Mouse (Mus musculus): ENCODE data around the gene Kdelc1.
A peak's percentile ranks its signal among the peaks of the same experiment; 100 is the strongest.

Kdelc1 gene

DNA sequence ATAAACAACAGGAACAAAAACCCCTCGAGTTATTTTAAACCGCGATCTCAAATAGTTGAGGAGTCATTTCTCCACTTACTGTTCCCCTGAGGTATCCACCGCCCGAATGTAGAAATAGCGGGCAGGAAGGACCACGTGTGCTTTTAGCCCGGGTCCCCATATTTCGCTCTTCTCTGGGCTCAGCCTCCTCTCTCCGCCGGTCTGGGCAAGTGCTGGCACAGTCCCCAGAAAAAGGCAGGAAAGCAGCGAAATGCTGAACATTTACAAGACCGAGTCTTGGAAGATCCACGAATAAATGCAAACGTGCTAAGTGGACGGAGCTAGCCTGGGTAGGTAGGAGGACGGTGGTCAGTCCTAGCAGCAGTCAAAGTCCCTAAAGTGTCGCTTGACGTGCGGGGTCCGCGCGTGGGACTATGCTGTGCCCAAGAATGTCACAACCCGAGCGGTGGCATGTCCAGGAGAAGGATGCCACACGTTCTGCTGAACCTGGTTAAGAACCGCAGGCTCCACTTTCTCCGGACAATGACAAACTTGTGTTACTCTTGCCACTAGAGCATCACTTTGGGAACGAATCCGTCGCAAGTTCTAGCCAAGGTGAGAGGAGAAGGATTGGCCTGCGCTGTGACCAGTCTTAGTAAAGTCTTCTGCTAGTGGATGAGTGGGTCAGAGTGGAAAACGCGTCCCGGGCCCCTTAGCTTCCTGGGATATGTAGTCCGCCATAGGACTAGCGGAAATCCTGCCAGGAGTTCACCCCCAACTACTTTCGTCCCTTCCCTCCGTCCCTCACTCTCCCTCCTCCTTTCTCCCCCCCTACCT lies at the start of gene Kdelc1, which contains the start of gene Bivm:
Gene Kdelc1 (minus strand): TSS at position 570 of the 816 bp plus-strand sequence.
Gene Bivm (plus strand): TSS at position 719 of the 816 bp plus-strand sequence.
- DNase-seq: peak; percentile 55 to 62

GRCm38 (mm10) chr1:44167859-44168383 lies 49.3 kb upstream of the Kdelc1 start:
- DNase-seq: peak in 1 of 2 experiments; percentile 21

- no peak for DNase-seq
These were observed 43.8 kb upstream of the Kdelc1 start for GRCm38 (mm10) chr1:44162389-44162788.

- no peak for DNase-seq
These were observed 43.2 kb upstream of the Kdelc1 start for GRCm38 (mm10) chr1:44161818-44162217.

- no peak for DNase-seq
These were observed 39.7 kb upstream of the Kdelc1 start for GRCm38 (mm10) chr1:44158317-44158716.

DNA sequence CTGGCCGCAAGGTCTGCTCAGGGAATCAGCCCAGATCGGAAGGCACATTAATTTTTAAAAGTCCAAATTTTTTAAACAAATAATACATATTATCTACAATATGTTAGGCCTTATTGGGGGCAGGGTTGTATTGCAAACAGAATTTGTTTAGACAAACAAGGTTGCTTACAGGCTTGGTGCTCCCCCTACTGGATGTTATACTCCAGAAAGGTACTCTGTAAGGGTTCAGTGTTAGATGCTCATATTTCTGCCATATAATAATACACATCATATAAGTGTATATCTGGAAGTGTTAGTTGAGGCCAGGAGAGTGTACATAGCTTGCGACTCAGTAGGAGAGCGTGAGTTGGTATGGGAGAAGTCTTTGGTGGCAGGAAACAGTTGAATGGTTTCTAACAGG lies 36.7 kb upstream of the Kdelc1 start:
- DNase-seq: peak; percentile 27 to 42

DNA sequence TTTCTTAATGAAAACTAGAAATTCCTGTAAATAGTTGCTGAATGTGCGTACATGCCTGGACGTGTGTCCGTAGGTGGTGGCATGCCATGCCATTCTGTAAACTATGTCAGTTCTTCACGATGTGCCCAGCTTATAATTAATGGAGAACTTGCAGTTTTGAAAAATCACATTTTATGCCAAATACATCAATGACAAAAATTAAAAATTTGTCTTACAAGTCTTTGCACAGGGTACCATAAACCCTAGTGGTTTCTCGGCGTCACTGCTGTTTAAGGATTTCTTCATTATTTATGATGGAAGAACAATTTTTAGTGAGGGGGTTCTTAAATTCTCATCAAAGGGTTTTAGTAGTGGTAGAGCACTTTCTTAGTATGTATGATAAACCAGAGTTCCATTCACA lies 30.1 kb upstream of the Kdelc1 start:
- peak in 1 of 2 experiments; percentile 3 for DNase-seq

- peak; percentile 80 to 82 for DNase-seq
These were observed 29.2 kb upstream of the Kdelc1 start, which contains the start of gene Ercc5 for GRCm38 (mm10) chr1:44147563-44148381. Ercc5 (plus strand) TSS chr1:44147744.

GRCm38 (mm10) chr1:44142747-44143146 lies 24.1 kb upstream of the Kdelc1 start:
- DNase-seq: no peak

- no peak for DNase-seq
These were observed 21.6 kb upstream of the Kdelc1 start for GRCm38 (mm10) chr1:44140232-44140631.

DNA sequence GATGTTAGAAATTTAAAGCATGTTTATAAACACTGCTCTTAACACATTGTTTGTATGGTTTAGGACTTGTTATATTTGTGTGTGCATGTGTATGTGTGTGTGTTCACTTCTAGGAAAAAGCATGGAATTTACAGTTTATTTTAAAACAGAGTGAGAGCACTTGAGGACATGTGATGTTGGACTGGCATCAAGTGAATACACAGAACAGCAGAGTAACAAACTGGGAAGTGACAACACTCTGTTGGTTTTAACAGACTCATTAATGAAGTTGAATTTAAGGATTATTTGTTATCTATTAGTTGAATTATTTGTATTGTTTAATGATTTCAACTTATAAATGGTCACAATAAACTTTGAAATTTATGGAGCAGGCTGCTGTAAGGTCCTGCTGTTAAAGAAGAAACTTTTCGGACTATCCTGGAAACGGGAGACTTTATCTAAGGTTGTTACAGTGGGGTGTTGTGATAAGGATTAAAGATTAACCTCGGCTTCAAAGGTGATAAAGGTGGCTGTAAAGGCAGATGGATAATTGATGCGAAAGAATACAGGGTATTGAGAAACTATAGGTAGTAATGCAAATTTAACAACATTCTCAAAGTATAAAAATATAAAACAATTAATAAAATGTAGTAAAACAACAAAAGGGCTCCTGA lies 11.4 kb upstream of the Kdelc1 start:
- DNase-seq: no peak

GRCm38 (mm10) chr1:44125590-44125989 lies 7.0 kb upstream of the Kdelc1 start:
- no peak for DNase-seq

DNA sequence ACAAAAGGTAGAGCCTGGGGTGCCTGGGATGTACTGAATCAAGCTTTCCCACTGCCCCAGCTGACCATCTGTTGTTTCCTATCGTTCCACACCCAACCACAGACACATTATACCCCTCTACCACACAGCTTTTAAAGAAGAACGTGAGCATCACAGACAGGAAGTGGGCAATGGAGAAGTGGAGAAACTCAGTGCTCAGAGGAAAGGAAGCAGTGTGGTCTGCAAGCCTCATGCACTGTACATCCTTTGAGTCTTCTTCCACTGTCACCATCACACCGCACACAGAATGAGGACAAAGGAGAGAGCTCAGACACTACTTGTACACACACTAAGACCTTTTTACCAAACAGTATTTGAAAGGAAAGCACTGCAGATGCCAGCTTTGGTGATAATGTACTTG lies 3.6 kb upstream of the Kdelc1 start:
- no peak for DNase-seq

GRCm38 (mm10) chr1:44120074-44120406 lies 1.4 kb upstream of the Kdelc1 start:
- no peak for DNase-seq

GRCm38 (mm10) chr1:44119201-44120073 lies 829 bp upstream of the Kdelc1 start:
- peak; percentile 47 to 49 for DNase-seq

DNA sequence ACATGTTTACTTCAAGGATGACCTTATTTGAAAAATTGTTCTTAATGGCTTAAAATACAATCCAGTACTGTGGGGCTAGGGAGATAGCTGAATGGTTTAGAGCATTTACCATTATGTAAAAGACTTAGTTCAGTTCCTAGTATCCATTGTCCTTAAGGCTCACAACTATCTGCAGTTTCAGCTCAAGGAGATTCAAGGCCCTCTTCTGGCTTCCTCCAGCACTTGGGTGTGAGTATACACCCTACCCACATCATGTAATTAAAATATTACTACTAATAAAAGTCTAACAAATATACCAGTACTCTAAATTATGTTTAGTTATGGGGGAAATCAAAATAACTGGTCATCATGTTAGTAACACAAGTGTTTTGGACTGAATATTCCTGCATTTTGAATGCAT lies 1.0 kb downstream of the Kdelc1 start:
- DNase-seq: no peak

- no peak for DNase-seq
These were observed 15.7 kb downstream of the Kdelc1 start for GRCm38 (mm10) chr1:44102939-44103338.

GRCm38 (mm10) chr1:44102259-44102717 lies 16.3 kb downstream of the Kdelc1 start, which contains the start of gene Tex30:
Tex30 (minus strand) TSS chr1:44102441.
- DNase-seq: peak; percentile 90 to 92

- peak; percentile 64 to 68 for DNase-seq
These were observed 17.0 kb downstream of the Kdelc1 start for GRCm38 (mm10) chr1:44101448-44102225.

- DNase-seq: peak; percentile 78 to 80
These were observed 54.0 kb downstream of the Kdelc1 start for GRCm38 (mm10) chr1:44064625-44065024.

DNA sequence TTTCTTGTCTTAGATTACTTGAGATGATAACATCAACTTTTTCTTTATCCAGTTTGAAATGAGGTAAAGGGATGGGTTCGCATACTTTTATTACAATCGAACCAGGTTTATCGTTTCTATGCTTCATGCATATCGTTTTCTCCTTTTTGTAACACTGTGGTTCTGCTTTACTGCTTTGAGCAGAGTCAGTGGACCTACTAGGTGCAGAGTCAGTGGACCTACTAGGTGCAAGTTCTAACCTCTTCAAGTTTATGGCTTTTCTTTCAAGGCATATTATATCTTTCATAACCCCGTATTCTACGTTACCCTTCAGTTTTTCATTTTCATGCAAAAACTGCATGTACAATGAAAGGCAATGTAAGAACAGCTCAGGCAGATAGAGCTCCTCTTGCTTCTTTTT lies 55.2 kb downstream of the Kdelc1 start:
- no peak for DNase-seq

All from B cell, adult 2 months (primary cell).